Mouse (Mus musculus) E14TG2a.4 (cell line): ENCODE results near the gene Lysmd3.

Source experiments
- CTCF ChIP-seq: conservative IDR thresholded peaks from 2 replicates; pipeline ENCODE4 v1.5.1; 2014; ENCODE audit warnings: low read length
- NANOG ChIP-seq: IDR thresholded peaks from 2 replicates; pipeline ENCODE4 v1.6.1; 2014; ENCODE audit warnings: borderline replicate concordance, low read length, mixed read lengths
- POU5F1 ChIP-seq: IDR thresholded peaks from 2 replicates; pipeline ENCODE4 v1.6.1; 2014; ENCODE audit warnings: low read length, borderline replicate concordance

- TF ChIP-seq CTCF: no peak
- TF ChIP-seq POU5F1: no peak
- no peak for TF ChIP-seq NANOG
Measured at GRCm38 (mm10) chr13:81657008-81657350, 484 bp upstream of the Lysmd3 start.
